Mouse (Mus musculus) E14TG2a.4 (cell line): ENCODE data around the gene Nos1.

Experiments used
- H3K27me3 ChIP-seq: 2 replicates; pipeline ENCODE4 v1.6.1; 2014; ENCODE audit warnings: low read length, control low read depth; ENCODE audit not compliant: insufficient read depth
- H3K36me3 ChIP-seq: 2 replicates; pipeline ENCODE4 v1.6.1; 2014; ENCODE audit warnings: low read length, control low read depth; ENCODE audit not compliant: insufficient read depth
- H3K4me1 ChIP-seq: replicated peaks from 2 replicates; pipeline ENCODE4 v1.6.1; 2014; ENCODE audit warnings: low read depth, low read length, control low read depth
- H3K4me3 ChIP-seq: replicated peaks from 2 replicates; pipeline ENCODE4 v1.5.1; 2014; ENCODE audit warnings: mild to moderate bottlenecking, low read length
- H3K9me3 ChIP-seq: 2 replicates; pipeline ENCODE4 v1.6.1; 2014; ENCODE audit warnings: low read length, control low read depth
- CTCF ChIP-seq: conservative IDR thresholded peaks from 2 replicates; pipeline ENCODE4 v1.5.1; 2014; ENCODE audit warnings: low read length
- NANOG ChIP-seq: IDR thresholded peaks from 2 replicates; pipeline ENCODE4 v1.6.1; 2014; ENCODE audit warnings: borderline replicate concordance, low read length, mixed read lengths
- POU5F1 ChIP-seq: IDR thresholded peaks from 2 replicates; pipeline ENCODE4 v1.6.1; 2014; ENCODE audit warnings: low read length, borderline replicate concordance

Gene Nos1

GRCm38 (mm10) chr5:117781178-117781577, 346 bp downstream of the Nos1 start:
- Histone ChIP-seq H3K27me3 (peaks cover 10% of the 10 kb centered on the region; the same call in 1 of the 2 replicates), H3K4me1 (0 out of 2 replicates have a peak, but pooled peaks cover 5% of the 10 kb centered on the region), H3K36me3 (no peaks in the 10 kb centered on the region), H3K9me3 (peaks cover 15% of the 10 kb centered on the region), H3K4me3 (0 out of 2 replicates have a peak overlapping the region, but pooled peaks have one; percentile 10)
- TF ChIP-seq POU5F1 (no peak), CTCF (no peak), NANOG (no peak)

- no peak overlapping the region for H3K4me3 ChIP-seq
- H3K36me3 ChIP-seq: no peaks in the 10 kb centered on the region
- H3K9me3 ChIP-seq: no peaks in the 10 kb centered on the region
- H3K27me3 ChIP-seq: 0 out of 2 replicates have a peak, but pooled peaks cover 4% of the 10 kb centered on the region
- no peak for TF ChIP-seq POU5F1
- TF ChIP-seq CTCF: no peak
- no peak for TF ChIP-seq NANOG
- no peaks in the 10 kb centered on the region for H3K4me1 ChIP-seq
Measured at GRCm38 (mm10) chr5:117790071-117790470, 9.2 kb downstream of the Nos1 start.

GRCm38 (mm10) chr5:117791875-117792274, 11.0 kb downstream of the Nos1 start:
- Histone ChIP-seq H3K36me3 (no peaks in the 10 kb centered on the region), H3K9me3 (no peaks in the 10 kb centered on the region), H3K27me3 (0 out of 2 replicates have a peak, but pooled peaks cover 4% of the 10 kb centered on the region), H3K4me1 (no peaks in the 10 kb centered on the region), H3K4me3 (no peak overlapping the region)
- TF ChIP-seq POU5F1 (no peak), NANOG (no peak), CTCF (no peak)

- Histone ChIP-seq H3K9me3 (no peaks in the 10 kb centered on the region), H3K36me3 (no peaks in the 10 kb centered on the region), H3K27me3 (peaks cover 8% of the 10 kb centered on the region; the same call in 1 of the 2 replicates), H3K4me1 (no peaks in the 10 kb centered on the region), H3K4me3 (no peak overlapping the region)
- TF ChIP-seq POU5F1 (no peak), CTCF (no peak), NANOG (no peak)
Measured at GRCm38 (mm10) chr5:117800849-117801248, 20.0 kb downstream of the Nos1 start.

- H3K4me1 ChIP-seq: no peaks in the 10 kb centered on the region
Measured at GRCm38 (mm10) chr5:117802071-117802521, 21.3 kb downstream of the Nos1 start.

GRCm38 (mm10) chr5:117803551-117803950, 22.7 kb downstream of the Nos1 start:
- Histone ChIP-seq H3K9me3 (no peaks in the 10 kb centered on the region), H3K4me1 (no peaks in the 10 kb centered on the region)
- TF ChIP-seq CTCF (no peak), POU5F1 (no peak), NANOG (no peak)

More at GRCm38 (mm10) chr5:117802071-117802521, 21.3 kb downstream of the Nos1 start:
- TF ChIP-seq CTCF (no peak), POU5F1 (no peak), NANOG (no peak)
- Histone ChIP-seq H3K36me3 (no peaks in the 10 kb centered on the region), H3K4me3 (no peak overlapping the region), H3K9me3 (no peaks in the 10 kb centered on the region), H3K27me3 (peaks cover 11% of the 10 kb centered on the region; the same call in 1 of the 2 replicates)

GRCm38 (mm10) chr5:117810930-117811329, 30.1 kb downstream of the Nos1 start:
- Histone ChIP-seq H3K4me3 (no peak overlapping the region), H3K27me3 (peaks cover 19% of the 10 kb centered on the region), H3K36me3 (no peaks in the 10 kb centered on the region), H3K9me3 (no peaks in the 10 kb centered on the region), H3K4me1 (no peaks in the 10 kb centered on the region)
- TF ChIP-seq CTCF: no peak

More at GRCm38 (mm10) chr5:117803551-117803950, 22.7 kb downstream of the Nos1 start:
- peaks cover 3% of the 10 kb centered on the region; the same call in 1 of the 2 replicates for H3K27me3 ChIP-seq
- H3K36me3 ChIP-seq: no peaks in the 10 kb centered on the region
- no peak overlapping the region for H3K4me3 ChIP-seq

- Histone ChIP-seq H3K36me3 (no peaks in the 10 kb centered on the region), H3K27me3 (peaks cover 32% of the 10 kb centered on the region), H3K4me1 (peaks cover 8% of the 10 kb centered on the region; the same call in 1 of the 2 replicates), H3K9me3 (no peaks in the 10 kb centered on the region), H3K4me3 (no peak overlapping the region)
- TF ChIP-seq CTCF (no peak), NANOG (no peak), POU5F1 (no peak)
Measured at GRCm38 (mm10) chr5:117818800-117819199, 38.0 kb downstream of the Nos1 start.

- no peak for TF ChIP-seq NANOG
- TF ChIP-seq CTCF: no peak
- TF ChIP-seq POU5F1: no peak
- Histone ChIP-seq H3K9me3 (no peaks in the 10 kb centered on the region), H3K4me3 (no peak overlapping the region), H3K27me3 (peaks cover 32% of the 10 kb centered on the region), H3K36me3 (no peaks in the 10 kb centered on the region), H3K4me1 (peaks cover 15% of the 10 kb centered on the region; the same call in 1 of the 2 replicates)
Measured at GRCm38 (mm10) chr5:117820445-117820844, 39.6 kb downstream of the Nos1 start.
